Mouse (Mus musculus): ENCODE results near the gene Pir. TPM values are rescaled to one million over a fixed set of nuclear protein-coding genes. Genes with fewer than 3 reads are reported as not detected.

The Pir gene
- polyA plus RNA-seq, 1 experiment from 2014 or later: 5.9 TPM

- H3K4me3 ChIP-seq (ENCODE audit: low read length): no peak overlapping the region
- no peaks in the 10 kb centered on the region for H3K36me3 ChIP-seq (ENCODE audit: control insufficient read depth, insufficient read depth)
- no peak overlapping the region for H3K9ac ChIP-seq (ENCODE audit: low read length)
- H3K4me1 ChIP-seq (ENCODE audit: control insufficient read depth, insufficient read depth, low read length): no peaks in the 10 kb centered on the region
- H3K4me2 ChIP-seq (ENCODE audit: low read depth, low read length): no peak overlapping the region
- no peaks in the 10 kb centered on the region; the same call in 1 of the 2 replicates for H3K27me3 ChIP-seq (ENCODE audit: control insufficient read depth, insufficient read depth, low read length)
- WGBS: 52% methylated on average over 1 of the region's 1 CpGs
- H3K9me3 ChIP-seq (replicated peaks; ENCODE audit: control insufficient read depth, low read length): no peaks in the 10 kb centered on the region
- no peak for ATAC-seq (replicated peaks; ENCODE audit: extremely low read depth, insufficient read depth, low FRiP score)
- H3K27ac ChIP-seq (ENCODE audit: low read length): no peak overlapping the region
These were observed 4.3 kb upstream of the Pir start for GRCm38 (mm10) chrX:164264861-164265260.

GRCm38 (mm10) chrX:164270603-164271002 is 1.4 kb downstream of the Pir start:
- Histone ChIP-seq H3K4me2 (ENCODE audit: low read depth, low read length) (no peak overlapping the region), H3K27ac (ENCODE audit: low read length) (no peak overlapping the region), H3K27me3 (ENCODE audit: control insufficient read depth, insufficient read depth, low read length) (no peaks in the 10 kb centered on the region; the same call in 1 of the 2 replicates), H3K9ac (ENCODE audit: low read length) (no peak overlapping the region), H3K36me3 (ENCODE audit: control insufficient read depth, insufficient read depth) (no peaks in the 10 kb centered on the region), H3K9me3 (replicated peaks; ENCODE audit: control insufficient read depth, low read length) (no peaks in the 10 kb centered on the region), H3K4me1 (ENCODE audit: control insufficient read depth, insufficient read depth, low read length) (no peaks in the 10 kb centered on the region), H3K4me3 (ENCODE audit: low read length) (no peak overlapping the region)
- ATAC-seq (replicated peaks; ENCODE audit: extremely low read depth, insufficient read depth, low FRiP score): no peak
- WGBS: 81% methylated on average over 3 of the region's 3 CpGs

GRCm38 (mm10) chrX:164275536-164275935 is 6.4 kb downstream of the Pir start:
- Histone ChIP-seq H3K27me3 (ENCODE audit: control insufficient read depth, insufficient read depth, low read length) (no peaks in the 10 kb centered on the region), H3K4me3 (ENCODE audit: low read length) (no peak overlapping the region), H3K4me2 (ENCODE audit: low read depth, low read length) (no peak overlapping the region), H3K36me3 (ENCODE audit: control insufficient read depth, insufficient read depth) (no peaks in the 10 kb centered on the region), H3K4me1 (ENCODE audit: control insufficient read depth, insufficient read depth, low read length) (no peaks in the 10 kb centered on the region), H3K9me3 (replicated peaks; ENCODE audit: control insufficient read depth, low read length) (no peaks in the 10 kb centered on the region), H3K27ac (ENCODE audit: low read length) (no peak overlapping the region), H3K9ac (ENCODE audit: low read length) (no peak overlapping the region)
- 36% methylated on average over 3 of the region's 3 CpGs for WGBS
- no peak for ATAC-seq (replicated peaks; ENCODE audit: extremely low read depth, insufficient read depth, low FRiP score)

GRCm38 (mm10) chrX:164280918-164281647 is 11.9 kb downstream of the Pir start:
- no peak overlapping the region for H3K27ac ChIP-seq (ENCODE audit: low read length)
- no peak overlapping the region for H3K4me3 ChIP-seq (ENCODE audit: low read length)
- H3K27me3 ChIP-seq (ENCODE audit: control insufficient read depth, insufficient read depth, low read length): no peaks in the 10 kb centered on the region
- H3K9me3 ChIP-seq (replicated peaks; ENCODE audit: control insufficient read depth, low read length): no peaks in the 10 kb centered on the region
- H3K4me1 ChIP-seq (ENCODE audit: control insufficient read depth, insufficient read depth, low read length): no peaks in the 10 kb centered on the region
- 54% methylated on average over 7 of the region's 7 CpGs for WGBS
- H3K4me2 ChIP-seq (ENCODE audit: low read depth, low read length): no peak overlapping the region
- no peak overlapping the region for H3K9ac ChIP-seq (ENCODE audit: low read length)
- H3K36me3 ChIP-seq (ENCODE audit: control insufficient read depth, insufficient read depth): no peaks in the 10 kb centered on the region
- no peak for ATAC-seq (replicated peaks; ENCODE audit: extremely low read depth, insufficient read depth, low FRiP score)

- Histone ChIP-seq H3K4me1 (ENCODE audit: control insufficient read depth, insufficient read depth, low read length) (no peaks in the 10 kb centered on the region), H3K9me3 (replicated peaks; ENCODE audit: control insufficient read depth, low read length) (no peaks in the 10 kb centered on the region), H3K4me3 (ENCODE audit: low read length) (no peak overlapping the region), H3K27me3 (ENCODE audit: control insufficient read depth, insufficient read depth, low read length) (no peaks in the 10 kb centered on the region), H3K9ac (ENCODE audit: low read length) (no peak overlapping the region), H3K36me3 (ENCODE audit: control insufficient read depth, insufficient read depth) (no peaks in the 10 kb centered on the region), H3K4me2 (ENCODE audit: low read depth, low read length) (no peak overlapping the region), H3K27ac (ENCODE audit: low read length) (no peak overlapping the region)
- WGBS: 73% methylated on average over 4 of the region's 4 CpGs
- ATAC-seq (replicated peaks; ENCODE audit: extremely low read depth, insufficient read depth, low FRiP score): no peak
These were observed 14.6 kb downstream of the Pir start for GRCm38 (mm10) chrX:164283808-164284207.

GRCm38 (mm10) chrX:164287077-164287476 is 17.9 kb downstream of the Pir start:
- Histone ChIP-seq H3K9ac (ENCODE audit: low read length) (no peak overlapping the region), H3K4me3 (ENCODE audit: low read length) (no peak overlapping the region), H3K4me1 (ENCODE audit: control insufficient read depth, insufficient read depth, low read length) (no peaks in the 10 kb centered on the region), H3K4me2 (ENCODE audit: low read depth, low read length) (no peak overlapping the region), H3K27ac (ENCODE audit: low read length) (no peak overlapping the region), H3K9me3 (replicated peaks; ENCODE audit: control insufficient read depth, low read length) (no peaks in the 10 kb centered on the region), H3K36me3 (ENCODE audit: control insufficient read depth, insufficient read depth) (no peaks in the 10 kb centered on the region), H3K27me3 (ENCODE audit: control insufficient read depth, insufficient read depth, low read length) (no peaks in the 10 kb centered on the region)
- 70% methylated on average over 3 of the region's 3 CpGs for WGBS
- ATAC-seq (replicated peaks; ENCODE audit: extremely low read depth, insufficient read depth, low FRiP score): no peak

- no peaks in the 10 kb centered on the region for H3K9me3 ChIP-seq (replicated peaks; ENCODE audit: control insufficient read depth, low read length)
- no peak overlapping the region for H3K9ac ChIP-seq (ENCODE audit: low read length)
- H3K4me3 ChIP-seq (ENCODE audit: low read length): no peak overlapping the region
- no peak for ATAC-seq (replicated peaks; ENCODE audit: extremely low read depth, insufficient read depth, low FRiP score)
- no peaks in the 10 kb centered on the region for H3K27me3 ChIP-seq (ENCODE audit: control insufficient read depth, insufficient read depth, low read length)
- H3K27ac ChIP-seq (ENCODE audit: low read length): no peak overlapping the region
- H3K4me1 ChIP-seq (ENCODE audit: control insufficient read depth, insufficient read depth, low read length): no peaks in the 10 kb centered on the region
- WGBS: 51% methylated on average over 5 of the region's 5 CpGs
- no peaks in the 10 kb centered on the region for H3K36me3 ChIP-seq (ENCODE audit: control insufficient read depth, insufficient read depth)
- no peak overlapping the region for H3K4me2 ChIP-seq (ENCODE audit: low read depth, low read length)
These were observed 22.0 kb downstream of the Pir start for GRCm38 (mm10) chrX:164291147-164291546.

- 44% methylated on average over 2 of the region's 2 CpGs for WGBS
- Histone ChIP-seq H3K36me3 (ENCODE audit: control insufficient read depth, insufficient read depth) (no peaks in the 10 kb centered on the region), H3K27ac (ENCODE audit: low read length) (no peak overlapping the region), H3K4me1 (ENCODE audit: control insufficient read depth, insufficient read depth, low read length) (no peaks in the 10 kb centered on the region), H3K4me3 (ENCODE audit: low read length) (no peak overlapping the region), H3K9ac (ENCODE audit: low read length) (no peak overlapping the region), H3K4me2 (ENCODE audit: low read depth, low read length) (no peak overlapping the region), H3K27me3 (ENCODE audit: control insufficient read depth, insufficient read depth, low read length) (no peaks in the 10 kb centered on the region), H3K9me3 (replicated peaks; ENCODE audit: control insufficient read depth, low read length) (no peaks in the 10 kb centered on the region)
- no peak for ATAC-seq (replicated peaks; ENCODE audit: extremely low read depth, insufficient read depth, low FRiP score)
These were observed 37.1 kb downstream of the Pir start for GRCm38 (mm10) chrX:164306250-164306649.

- 50% methylated on average over 1 of the region's 1 CpGs for WGBS
- H3K9ac ChIP-seq (ENCODE audit: low read length): no peak overlapping the region
- no peak overlapping the region for H3K4me3 ChIP-seq (ENCODE audit: low read length)
- ATAC-seq (replicated peaks; ENCODE audit: extremely low read depth, insufficient read depth, low FRiP score): no peak
- H3K4me2 ChIP-seq (ENCODE audit: low read depth, low read length): no peak overlapping the region
- H3K36me3 ChIP-seq (ENCODE audit: control insufficient read depth, insufficient read depth): no peaks in the 10 kb centered on the region
- no peak overlapping the region for H3K27ac ChIP-seq (ENCODE audit: low read length)
- no peaks in the 10 kb centered on the region for H3K4me1 ChIP-seq (ENCODE audit: control insufficient read depth, insufficient read depth, low read length)
- no peaks in the 10 kb centered on the region for H3K27me3 ChIP-seq (ENCODE audit: control insufficient read depth, insufficient read depth, low read length)
- no peaks in the 10 kb centered on the region for H3K9me3 ChIP-seq (replicated peaks; ENCODE audit: control insufficient read depth, low read length)
These were observed 44.7 kb downstream of the Pir start for GRCm38 (mm10) chrX:164313876-164314275.
